Mouse (Mus musculus): ENCODE measurements at regions not wholly inside any gene's neighbourhood (a gene's known extent, or its start where the extent isn't known, plus 50 kb on each side); places are given as distances from the start of the nearest gene placed in this dataset.

DNA sequence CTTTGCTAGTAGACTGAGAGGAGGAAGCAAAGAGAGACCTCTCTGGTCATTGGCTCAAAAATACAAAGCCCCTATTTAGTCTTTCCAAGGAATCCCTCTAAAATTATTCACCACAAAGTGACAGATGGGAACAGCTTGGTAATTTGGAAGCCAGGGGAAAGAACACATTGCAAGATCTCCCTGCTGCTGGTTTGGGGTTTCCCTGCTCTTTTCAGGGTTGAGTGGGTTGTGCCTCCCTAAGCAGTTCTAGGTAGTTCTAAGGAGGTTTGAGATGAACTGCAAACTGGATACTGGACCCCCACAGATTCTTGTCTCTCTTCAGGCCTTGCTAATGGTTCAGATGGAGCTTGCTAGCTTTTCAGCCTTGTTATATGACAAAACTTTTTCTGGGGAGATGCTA lies 749.3 kb downstream of the Gm826 start:
- H3K4me3 ChIP-seq, result no peak overlapping the region
- peaks cover 29% of the 10 kb centered on the region for H3K4me1 ChIP-seq
- H3K27me3 ChIP-seq, result peaks cover 43% of the 10 kb centered on the region
- ATAC-seq (ENCODE audit: low FRiP score, low read depth), result no peak
- no peak overlapping the region for H3K27ac ChIP-seq
- H3K4me2 ChIP-seq (replicated peaks), result no peak overlapping the region
- no peaks in the 10 kb centered on the region for H3K36me3 ChIP-seq
- no peaks in the 10 kb centered on the region for H3K9me3 ChIP-seq
- no peak overlapping the region for H3K9ac ChIP-seq

- Histone ChIP-seq H3K4me1 (peaks cover 29% of the 10 kb centered on the region), H3K4me3 (no peak overlapping the region), H3K9ac (no peak overlapping the region), H3K27me3 (peaks cover 41% of the 10 kb centered on the region), H3K9me3 (no peaks in the 10 kb centered on the region), H3K36me3 (no peaks in the 10 kb centered on the region), H3K27ac (no peak overlapping the region), H3K4me2 (replicated peaks) (no peak overlapping the region)
- ATAC-seq (ENCODE audit: low FRiP score, low read depth), result no peak; the same call in 1 of the 2 replicates
- 6% methylated on average over 6 of the region's 6 CpGs for WGBS
These were observed 747.1 kb downstream of the Gm826 start for GRCm38 (mm10) chr2:159586697-159587473.

- Histone ChIP-seq H3K9ac (no peak overlapping the region), H3K4me3 (no peak overlapping the region), H3K36me3 (no peaks in the 10 kb centered on the region), H3K9me3 (no peaks in the 10 kb centered on the region), H3K27ac (no peak overlapping the region), H3K27me3 (peaks cover 23% of the 10 kb centered on the region), H3K4me1 (peaks cover 18% of the 10 kb centered on the region), H3K4me2 (replicated peaks) (no peak overlapping the region)
- WGBS, result 88% methylated on average over 2 of the region's 2 CpGs
- no peak for ATAC-seq (ENCODE audit: low FRiP score, low read depth)
These were observed 742.4 kb downstream of the Gm826 start for GRCm38 (mm10) chr2:159591396-159592124.

DNA sequence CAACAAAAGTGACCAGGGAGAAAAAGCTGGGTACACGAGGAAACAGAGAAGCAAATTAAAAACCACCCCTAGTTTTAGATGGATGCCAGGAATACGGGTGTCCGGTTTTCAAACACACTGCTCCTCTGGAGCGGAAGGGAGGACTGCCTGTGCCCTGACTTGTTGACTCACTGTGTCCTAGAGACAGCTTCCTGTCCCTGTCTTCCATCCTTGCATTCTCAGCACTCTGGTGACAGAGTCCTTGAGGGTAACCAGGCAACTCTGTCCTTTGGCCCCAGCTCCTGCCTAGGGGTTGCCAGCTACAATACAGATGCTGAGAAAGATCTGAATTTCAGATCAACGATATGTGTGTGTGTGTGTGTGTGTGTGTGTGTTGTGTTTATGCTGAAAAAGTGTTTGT lies 741.1 kb downstream of the Gm826 start:
- no peak overlapping the region for H3K27ac ChIP-seq
- H3K4me3 ChIP-seq, result no peak overlapping the region
- no peak overlapping the region for H3K9ac ChIP-seq
- peaks cover 15% of the 10 kb centered on the region for H3K27me3 ChIP-seq
- H3K9me3 ChIP-seq, result no peaks in the 10 kb centered on the region
- no peak for ATAC-seq (ENCODE audit: low FRiP score, low read depth)
- no peaks in the 10 kb centered on the region for H3K36me3 ChIP-seq
- no peak overlapping the region for H3K4me2 ChIP-seq (replicated peaks)
- 79% methylated on average over 5 of the region's 5 CpGs for WGBS
- H3K4me1 ChIP-seq, result peaks cover 5% of the 10 kb centered on the region

DNA sequence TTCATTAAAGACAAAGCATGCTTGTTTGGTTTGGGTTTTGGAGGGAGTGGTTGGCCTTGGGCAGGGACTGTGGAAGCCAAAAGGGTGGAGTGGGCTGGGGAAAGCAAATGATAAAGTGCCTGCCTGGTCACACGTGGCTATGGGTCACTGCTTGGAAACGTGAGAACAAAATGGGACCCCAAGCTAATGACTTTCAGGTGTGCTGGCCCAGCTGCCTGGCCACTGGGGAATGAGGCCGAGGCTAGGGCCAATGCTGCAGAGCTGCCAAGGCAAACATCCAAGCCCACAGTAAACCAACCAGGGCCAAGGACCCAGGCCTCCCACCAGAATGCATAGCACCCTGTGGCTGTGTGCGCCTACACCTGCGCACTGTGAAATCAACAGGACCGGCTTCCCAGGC lies 737.7 kb downstream of the Gm826 start:
- H3K9me3 ChIP-seq, result no peaks in the 10 kb centered on the region
- H3K4me3 ChIP-seq, result no peak overlapping the region
- no peaks in the 10 kb centered on the region for H3K27me3 ChIP-seq
- H3K9ac ChIP-seq, result no peak overlapping the region
- H3K4me2 ChIP-seq (replicated peaks), result no peak overlapping the region
- H3K4me1 ChIP-seq, result peaks cover 7% of the 10 kb centered on the region
- H3K27ac ChIP-seq, result no peak overlapping the region
- no peak for ATAC-seq (ENCODE audit: low FRiP score, low read depth)
- 38% methylated on average over 6 of the region's 6 CpGs for WGBS
- no peaks in the 10 kb centered on the region for H3K36me3 ChIP-seq

DNA sequence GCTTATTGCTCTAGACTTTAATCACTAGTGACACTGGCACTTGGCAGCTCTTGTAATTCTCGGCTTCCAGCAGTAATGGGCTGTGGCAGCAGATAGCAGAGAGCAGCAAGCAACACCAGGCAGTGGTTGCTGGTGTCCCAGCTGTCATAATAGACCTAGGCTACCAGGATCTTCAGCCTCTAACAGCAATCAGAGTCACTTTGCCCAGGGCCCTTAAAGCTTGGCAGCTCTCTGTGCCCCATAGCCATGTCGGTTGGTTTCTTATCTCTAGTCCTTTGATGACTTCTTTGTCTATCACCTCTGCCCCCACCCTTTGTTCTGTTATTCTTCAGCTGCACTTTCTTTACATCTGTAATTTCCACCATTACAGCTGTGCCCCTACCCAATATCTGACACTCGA lies 735.9 kb downstream of the Gm826 start:
- H3K36me3 ChIP-seq, result no peaks in the 10 kb centered on the region
- no peaks in the 10 kb centered on the region for H3K9me3 ChIP-seq
- H3K27ac ChIP-seq, result no peak overlapping the region
- H3K27me3 ChIP-seq, result no peaks in the 10 kb centered on the region
- no peak overlapping the region for H3K4me2 ChIP-seq (replicated peaks)
- no peak overlapping the region for H3K9ac ChIP-seq
- ATAC-seq (ENCODE audit: low FRiP score, low read depth), result no peak
- H3K4me3 ChIP-seq, result no peak overlapping the region
- WGBS, result 50% methylated on average over 3 of the region's 3 CpGs
- peaks cover 7% of the 10 kb centered on the region for H3K4me1 ChIP-seq

GRCm38 (mm10) chr2:159607191-159607590 lies 726.8 kb downstream of the Gm826 start:
- Histone ChIP-seq H3K9me3 (no peaks in the 10 kb centered on the region), H3K4me2 (replicated peaks) (no peak overlapping the region), H3K4me3 (no peak overlapping the region), H3K4me1 (peaks cover 8% of the 10 kb centered on the region; the same call in 1 of the 2 replicates), H3K36me3 (no peaks in the 10 kb centered on the region), H3K27ac (no peak overlapping the region), H3K9ac (no peak overlapping the region), H3K27me3 (no peaks in the 10 kb centered on the region)
- no peak; the same call in 1 of the 2 replicates for ATAC-seq (ENCODE audit: low FRiP score, low read depth)
- 16% methylated on average over 3 of the region's 3 CpGs for WGBS

GRCm38 (mm10) chr2:159610451-159610850 lies 723.5 kb downstream of the Gm826 start:
- Histone ChIP-seq H3K9me3 (no peaks in the 10 kb centered on the region), H3K4me1 (peaks cover 8% of the 10 kb centered on the region; the same call in 1 of the 2 replicates), H3K4me3 (no peak overlapping the region), H3K4me2 (replicated peaks) (no peak overlapping the region), H3K27ac (no peak overlapping the region), H3K9ac (no peak overlapping the region), H3K27me3 (no peaks in the 10 kb centered on the region), H3K36me3 (no peaks in the 10 kb centered on the region)
- WGBS, result 60% methylated on average over 4 of the region's 4 CpGs
- ATAC-seq (ENCODE audit: low FRiP score, low read depth), result no peak

- no peak overlapping the region for H3K27ac ChIP-seq
- ATAC-seq (ENCODE audit: low FRiP score, low read depth), result no peak
- no peaks in the 10 kb centered on the region for H3K9me3 ChIP-seq
- H3K4me1 ChIP-seq, result peaks cover 2% of the 10 kb centered on the region; the same call in 1 of the 2 replicates
- H3K27me3 ChIP-seq, result no peaks in the 10 kb centered on the region
- no peak overlapping the region for H3K4me3 ChIP-seq
- no peak overlapping the region for H3K9ac ChIP-seq
- no peaks in the 10 kb centered on the region for H3K36me3 ChIP-seq
- no peak overlapping the region for H3K4me2 ChIP-seq (replicated peaks)
- 26% methylated on average over 4 of the region's 4 CpGs for WGBS
These were observed 717.3 kb downstream of the Gm826 start for GRCm38 (mm10) chr2:159616685-159617084.

GRCm38 (mm10) chr2:159621261-159621660 lies 712.7 kb downstream of the Gm826 start:
- no peak overlapping the region for H3K4me2 ChIP-seq (replicated peaks)
- H3K9me3 ChIP-seq, result no peaks in the 10 kb centered on the region
- peaks cover 2% of the 10 kb centered on the region; the same call in 1 of the 2 replicates for H3K4me1 ChIP-seq
- H3K9ac ChIP-seq, result no peak overlapping the region
- 87% methylated on average over 6 of the region's 6 CpGs for WGBS
- ATAC-seq (ENCODE audit: low FRiP score, low read depth), result no peak
- no peak overlapping the region for H3K27ac ChIP-seq
- H3K4me3 ChIP-seq, result no peak overlapping the region
- H3K27me3 ChIP-seq, result no peaks in the 10 kb centered on the region
- H3K36me3 ChIP-seq, result no peaks in the 10 kb centered on the region

GRCm38 (mm10) chr2:159622141-159622669 lies 711.8 kb downstream of the Gm826 start:
- WGBS, result 67% methylated on average over 5 of the region's 5 CpGs
- Histone ChIP-seq H3K4me3 (no peak overlapping the region), H3K9me3 (no peaks in the 10 kb centered on the region), H3K4me2 (replicated peaks) (no peak overlapping the region), H3K9ac (no peak overlapping the region), H3K36me3 (no peaks in the 10 kb centered on the region), H3K4me1 (peaks cover 2% of the 10 kb centered on the region; the same call in 1 of the 2 replicates), H3K27me3 (no peaks in the 10 kb centered on the region), H3K27ac (no peak overlapping the region)
- ATAC-seq (ENCODE audit: low FRiP score, low read depth), result no peak

DNA sequence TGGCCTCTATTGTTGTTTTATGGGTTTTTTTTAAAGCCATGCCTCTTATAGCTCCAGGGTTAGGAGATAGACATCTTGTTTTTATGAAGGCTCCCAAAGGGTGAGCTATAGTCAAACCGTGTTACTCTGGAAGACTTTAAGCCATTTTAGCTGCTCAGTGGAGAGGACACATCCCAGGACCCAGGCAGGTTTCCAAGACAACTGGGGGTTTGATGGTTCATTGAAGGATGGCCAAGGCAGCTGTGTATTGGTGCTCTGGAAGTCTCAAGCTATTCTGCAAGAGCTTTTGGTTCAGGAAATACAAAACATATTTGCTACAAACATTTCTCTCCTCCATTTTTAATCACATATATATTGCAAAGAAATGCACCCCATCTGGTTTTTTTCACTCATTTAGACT lies 708.7 kb downstream of the Gm826 start:
- Histone ChIP-seq H3K4me3 (no peak overlapping the region), H3K27ac (no peak overlapping the region), H3K9me3 (no peaks in the 10 kb centered on the region), H3K27me3 (no peaks in the 10 kb centered on the region), H3K9ac (no peak overlapping the region), H3K36me3 (no peaks in the 10 kb centered on the region), H3K4me2 (replicated peaks) (no peak overlapping the region), H3K4me1 (no peaks in the 10 kb centered on the region)
- ATAC-seq (ENCODE audit: low FRiP score, low read depth), result no peak
- 26% methylated on average over 1 of the region's 1 CpGs for WGBS
